Mouse (Mus musculus): Measurements from ENCODE around the gene Rbfox2. TPM values are rescaled to one million over a fixed set of nuclear protein-coding genes. Genes with fewer than 3 reads are reported as not detected.
"Not testable (repeated sequence)": the region's sequence is repeated elsewhere in the genome, so short reads cannot be mapped to it uniquely, and the experiment has no call there.

Gene Rbfox2
- total RNA-seq (2021) = 10 to 100 TPM; 54.4 to 64.7 TPM
- long read RNA-seq, experiment 1, full-length matches to known transcripts = 4 of 14 reads
- long read RNA-seq, experiment 1, partial matches to known transcripts = 0 of 14 reads
- long read RNA-seq, experiment 1, other reads (novel, unspliced or antisense) = 10 of 14 reads
- long read RNA-seq, experiment 2, full-length matches to known transcripts = 3 of 7 reads
- long read RNA-seq, experiment 2, partial matches to known transcripts = 0 of 7 reads
- long read RNA-seq, experiment 2, other reads (novel, unspliced or antisense) = 4 of 7 reads

DNA sequence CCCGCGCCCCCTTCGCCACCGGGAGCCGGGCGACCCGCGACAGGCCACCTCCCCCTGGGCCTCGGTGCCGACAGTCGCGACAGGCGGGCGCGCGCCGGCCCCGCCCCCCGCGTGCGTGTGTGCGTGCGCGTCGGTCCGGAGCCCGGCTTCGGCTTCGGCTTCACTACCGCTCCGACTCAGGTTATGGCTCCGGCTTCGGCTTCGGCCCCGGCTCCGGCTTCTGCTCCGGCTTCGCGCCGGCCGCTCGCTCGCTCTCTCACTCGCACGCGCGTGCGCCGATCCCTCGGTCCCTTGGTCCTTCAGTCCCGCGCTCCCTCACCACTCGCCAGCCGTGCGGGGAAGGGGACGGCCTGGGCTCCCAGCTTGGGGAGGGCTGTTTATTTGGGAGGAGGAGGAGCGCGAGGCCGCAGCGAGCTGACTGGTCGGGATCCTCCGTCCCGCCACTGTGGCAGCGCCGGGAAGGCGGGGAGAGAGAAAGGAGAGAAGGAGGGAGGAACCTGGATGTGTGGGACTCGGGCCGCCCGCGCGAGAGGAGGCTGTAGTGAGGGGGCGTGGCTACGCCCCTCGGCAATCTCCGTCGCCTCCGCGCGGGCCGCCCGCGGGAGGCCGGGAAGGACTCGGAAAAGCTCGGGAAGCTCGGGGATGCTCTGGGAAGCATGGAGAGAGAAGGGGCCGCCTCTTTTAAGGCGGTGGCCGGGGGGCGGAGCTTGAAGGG, at the start of gene Rbfox2:
Gene Rbfox2, minus strand, starts transcription at position 458 of the 715 bp plus-strand sequence.
- DNase-seq = peak; percentile 95 to 96

DNA sequence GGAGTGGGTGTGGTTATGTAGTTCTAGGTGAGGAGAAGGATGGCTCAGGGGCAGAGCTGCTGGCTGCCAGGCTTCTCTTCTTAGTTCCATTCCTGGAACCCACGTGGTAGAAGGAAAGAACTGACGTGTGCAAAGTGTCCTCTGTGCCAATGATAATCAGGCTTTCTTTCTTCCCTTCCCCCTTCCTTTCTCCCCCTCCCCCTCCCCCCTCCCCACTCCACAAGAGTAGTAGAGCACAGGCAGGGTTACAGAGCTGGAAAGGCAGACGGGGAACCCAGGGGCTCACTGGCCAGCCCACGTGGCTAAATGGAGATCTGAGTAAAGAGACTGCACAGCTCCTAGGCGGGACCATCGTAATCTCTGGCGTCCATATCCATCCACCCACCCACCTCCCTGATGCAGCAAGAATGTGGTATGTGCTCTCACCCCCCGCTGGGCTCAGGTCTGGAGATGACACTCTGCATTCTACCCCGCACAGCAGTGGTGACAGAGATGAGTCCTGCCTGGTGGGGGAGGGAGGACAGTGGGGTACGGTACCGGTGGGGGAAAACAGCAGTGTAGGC, 49.5 kb upstream of the Rbfox2 start:
- DNase-seq = no peak

DNA sequence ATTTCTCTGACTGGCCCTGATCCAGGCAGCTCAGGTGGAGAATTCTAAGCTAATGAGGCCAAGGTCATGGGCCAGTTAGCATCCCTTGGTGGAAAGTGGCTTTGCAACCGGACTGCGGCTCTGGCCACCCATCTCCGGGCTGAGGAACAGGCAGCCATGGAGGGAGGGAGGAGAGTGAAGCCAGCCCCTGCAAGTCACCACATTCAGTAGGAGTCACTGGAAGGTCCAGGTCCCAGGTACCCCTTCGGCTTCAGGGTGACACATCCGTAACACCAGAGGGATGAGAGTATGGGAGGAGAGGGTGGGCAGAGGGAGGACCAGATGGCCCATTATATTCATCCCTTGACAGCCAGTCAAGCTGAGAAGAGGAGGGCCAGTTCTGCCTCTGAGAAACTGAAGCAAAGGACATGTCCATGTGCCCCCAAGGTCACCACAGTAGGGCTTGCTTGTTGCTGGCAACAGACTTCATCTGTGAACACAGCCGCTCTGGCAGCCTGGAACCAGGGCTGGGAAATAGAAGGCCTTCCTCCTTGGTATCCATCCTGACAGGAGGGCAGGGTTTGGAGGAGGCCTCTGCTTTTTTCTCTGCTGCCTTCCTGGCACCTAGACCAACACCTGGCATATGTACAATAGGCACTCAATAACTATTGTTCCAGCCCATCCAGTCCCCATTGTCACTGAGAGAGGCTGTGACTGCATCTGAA, 48.2 kb upstream of the Rbfox2 start:
- peak; percentile 27 to 36 for DNase-seq

DNA sequence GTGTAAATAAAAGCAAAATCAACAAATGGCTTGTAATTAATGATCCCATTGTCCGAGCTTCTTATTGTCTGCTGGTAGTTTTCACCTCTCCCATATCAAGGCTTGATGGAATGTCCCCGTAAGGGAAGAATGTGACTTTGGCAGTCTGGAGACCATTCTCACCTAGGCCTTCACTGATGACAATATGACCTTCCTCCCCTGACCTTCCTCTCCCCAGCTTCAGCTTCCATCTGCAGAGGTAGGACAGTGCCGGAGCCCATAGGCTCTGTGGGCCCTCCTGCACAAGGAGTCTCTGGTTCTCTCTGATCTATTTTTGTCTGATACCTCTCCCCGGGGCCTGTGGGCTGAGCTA, 47.7 kb upstream of the Rbfox2 start:
- no peak for DNase-seq

DNA sequence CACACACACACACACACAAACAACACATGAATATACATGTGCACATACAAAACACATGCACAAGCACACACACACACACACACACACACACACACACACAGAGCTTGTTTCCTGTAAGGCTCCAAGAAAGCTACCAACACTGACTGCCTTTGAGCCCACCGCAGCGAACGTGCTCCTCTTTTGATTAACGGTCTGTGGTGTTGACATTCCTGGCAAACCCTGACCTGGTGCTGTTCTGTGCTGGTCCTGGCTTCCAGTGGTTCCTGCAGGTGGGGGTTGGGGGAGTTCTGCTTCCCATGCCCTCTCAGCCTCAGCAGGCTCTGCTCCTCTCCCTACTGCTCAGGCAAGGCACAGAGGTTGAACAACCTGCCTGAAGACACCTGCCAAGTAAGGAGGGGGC, 47.0 kb upstream of the Rbfox2 start:
- no peak for DNase-seq

DNA sequence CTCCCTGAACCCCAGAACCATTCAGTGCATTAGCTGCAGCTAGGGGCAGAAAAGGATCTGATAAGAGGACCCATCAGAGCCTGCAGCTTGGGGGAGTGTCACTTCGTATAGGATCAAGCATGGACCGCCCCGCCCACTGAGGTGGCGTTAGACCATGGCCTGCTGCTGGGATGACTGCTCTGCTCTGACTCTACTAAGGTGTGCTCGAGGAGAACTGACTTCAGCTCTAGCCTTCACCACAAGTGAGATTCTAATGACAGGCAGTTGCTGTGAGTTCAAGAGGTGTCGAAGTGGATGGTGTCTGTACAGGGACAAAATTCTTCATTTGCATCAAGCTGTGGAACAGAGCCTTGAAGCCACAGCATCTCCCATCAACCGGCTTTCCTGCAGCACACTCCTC, 46.1 kb upstream of the Rbfox2 start:
- no peak for DNase-seq

DNA sequence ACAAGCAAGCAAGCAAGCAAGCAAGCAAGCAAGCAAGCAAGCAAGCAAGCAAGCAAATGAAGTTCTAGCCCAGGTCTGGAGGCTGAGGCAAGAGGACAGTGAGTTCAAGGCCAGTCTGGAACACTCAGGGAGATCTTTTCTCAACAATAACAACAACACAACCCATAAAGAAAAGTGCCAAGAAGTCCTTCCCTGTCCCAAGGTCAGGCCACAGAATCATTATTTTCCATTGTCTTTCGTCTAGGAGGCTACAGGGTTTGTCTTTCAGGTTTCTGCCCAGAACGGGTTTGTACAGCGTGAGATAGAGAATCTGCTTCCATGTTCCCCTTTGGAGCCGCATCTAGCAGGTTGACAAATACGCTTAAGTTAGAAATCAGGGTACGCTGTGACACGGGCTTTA, 43.3 kb upstream of the Rbfox2 start:
- DNase-seq = no peak

DNA sequence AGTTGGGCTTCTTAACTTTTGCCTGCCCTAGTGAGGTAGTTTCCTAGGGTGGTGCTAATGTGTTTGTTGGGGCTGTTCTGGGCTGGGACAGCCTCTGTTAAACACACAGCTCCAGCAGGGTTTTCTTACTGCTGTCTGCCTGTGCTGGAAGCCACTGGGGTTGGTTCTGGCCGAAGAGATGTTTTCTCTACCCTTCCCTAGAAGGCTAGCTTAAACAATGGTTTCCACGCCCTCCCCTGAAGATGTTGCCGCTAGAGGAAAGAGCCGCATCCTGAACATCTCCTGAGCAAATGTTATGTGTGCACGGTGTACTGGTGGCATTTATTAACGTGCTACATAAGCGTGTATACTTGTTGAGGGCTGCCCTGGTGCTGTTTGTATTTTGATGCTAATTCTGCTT, 41.3 kb upstream of the Rbfox2 start:
- DNase-seq = no peak

DNA sequence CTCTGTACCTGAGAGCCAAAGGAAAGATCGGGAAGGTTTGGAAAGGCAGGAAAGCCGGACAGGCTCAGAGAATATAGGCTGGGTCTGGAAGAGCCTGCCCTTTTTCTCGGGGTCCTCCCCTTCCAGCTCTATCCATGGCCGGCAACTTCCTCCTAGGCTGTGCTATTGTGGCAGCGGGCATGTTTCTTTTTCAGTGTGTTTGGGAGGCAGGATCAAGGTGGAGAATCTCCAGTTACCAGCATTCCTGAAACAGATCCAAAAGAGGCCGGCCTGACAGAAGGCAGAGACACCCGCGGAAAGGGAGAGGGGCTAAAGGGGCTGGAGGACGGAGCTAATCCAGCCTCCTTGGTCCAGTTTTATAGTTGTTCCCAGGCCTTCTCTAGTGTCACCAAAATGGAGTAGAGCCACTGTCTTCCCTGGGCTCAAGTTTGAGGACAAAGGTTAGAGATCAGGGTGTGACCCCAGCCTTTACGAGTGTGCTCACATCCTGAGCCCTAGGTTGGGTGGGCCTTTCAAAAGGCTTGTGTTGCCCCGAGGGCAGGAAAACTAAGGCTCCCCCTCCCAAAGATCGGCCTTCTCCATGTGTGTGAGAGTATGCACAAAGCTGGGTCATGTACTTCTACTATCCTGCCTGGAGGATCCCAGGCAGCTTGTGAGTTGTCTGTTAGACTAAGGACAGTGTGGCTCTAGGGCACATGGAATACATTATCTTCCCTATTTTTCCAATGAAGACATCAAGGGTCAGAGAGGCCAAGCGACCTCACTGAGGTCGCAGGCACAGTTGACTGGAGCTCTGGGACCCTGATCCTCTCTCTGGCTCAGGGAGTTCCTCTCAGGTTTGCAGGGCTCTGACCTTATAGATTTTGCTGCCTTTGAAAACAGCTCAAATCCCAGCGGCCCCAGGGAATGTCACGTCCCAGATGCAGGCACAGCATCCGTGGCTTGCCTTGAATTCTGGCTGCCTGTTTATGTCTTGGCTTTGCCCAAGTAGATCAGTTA, 37.6 kb upstream of the Rbfox2 start:
- no peak for DNase-seq

DNA sequence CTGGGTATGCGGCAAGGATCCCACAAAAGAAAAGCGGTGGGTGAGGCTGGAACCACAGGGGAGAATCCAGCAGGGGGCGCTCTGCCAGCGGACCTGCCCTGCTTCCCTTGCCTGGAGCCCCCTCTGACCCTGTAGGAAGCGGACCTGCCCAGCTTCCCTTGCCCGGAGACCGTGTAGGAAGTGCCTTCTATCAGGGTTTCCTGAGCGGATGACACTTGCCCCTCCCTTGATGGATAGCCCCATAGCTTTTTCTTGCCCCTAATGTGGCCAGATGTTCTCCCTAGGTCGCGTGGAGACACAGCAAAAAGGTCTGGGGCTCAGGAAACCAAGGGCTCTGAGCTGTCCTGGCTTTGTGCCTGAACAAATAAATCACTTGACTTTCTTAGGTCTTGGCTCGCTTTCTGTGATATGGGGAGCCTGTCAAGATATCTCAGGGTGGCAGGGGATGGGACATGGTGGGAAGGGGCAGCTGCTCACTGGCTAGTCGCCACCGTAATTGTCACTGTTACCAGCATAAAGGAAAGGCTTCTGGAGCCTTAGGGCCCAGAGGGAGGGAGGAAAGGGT, 36.8 kb upstream of the Rbfox2 start:
- peak; percentile 83 to 90 for DNase-seq

DNA sequence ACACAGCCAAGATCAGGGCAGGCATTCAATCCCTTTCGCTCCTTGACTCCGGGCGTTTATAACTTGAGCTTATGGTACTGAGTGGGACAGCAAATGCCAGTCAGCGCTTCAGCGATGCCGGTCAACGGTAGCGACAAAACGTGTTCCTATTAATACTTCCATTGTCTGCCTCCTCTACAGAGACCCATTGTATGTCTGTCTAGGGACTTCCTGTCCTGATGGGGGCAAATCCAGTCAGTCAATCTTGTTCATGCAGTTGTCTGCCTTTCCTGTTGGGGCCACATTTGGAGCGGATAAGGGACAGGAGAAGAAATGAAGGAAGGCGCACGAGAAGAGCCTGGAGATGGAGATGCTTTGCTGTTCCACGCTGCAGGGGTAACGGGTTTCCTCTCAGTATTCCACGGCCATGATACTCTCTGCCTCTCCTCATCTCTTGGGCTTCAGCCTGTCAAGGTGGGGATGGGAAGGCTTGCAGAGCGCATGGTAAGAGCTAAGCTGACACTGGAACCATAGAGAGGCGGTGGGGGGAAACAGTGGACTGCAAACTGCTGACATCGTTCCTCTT, 36.2 kb upstream of the Rbfox2 start:
- no peak for DNase-seq

DNA sequence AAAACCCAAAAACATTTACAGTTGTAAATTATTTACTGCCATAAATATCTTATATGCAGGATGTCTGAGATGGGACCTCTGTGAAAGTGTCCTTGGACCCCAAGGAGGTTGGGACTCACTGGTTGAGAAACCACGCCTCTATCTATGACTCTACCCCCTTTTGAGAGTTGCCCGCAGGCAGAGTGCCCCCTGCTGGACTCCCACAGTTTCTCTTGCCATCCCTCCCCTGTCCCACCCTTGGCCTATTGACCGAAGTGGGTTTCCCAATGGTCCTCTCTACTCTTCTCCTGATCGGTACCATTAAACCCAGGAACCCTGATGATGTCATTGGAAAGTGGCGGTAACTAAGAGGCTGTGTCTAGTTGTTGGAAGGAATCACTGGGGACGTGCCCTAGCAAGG, 35.2 kb upstream of the Rbfox2 start:
- no peak for DNase-seq

DNA sequence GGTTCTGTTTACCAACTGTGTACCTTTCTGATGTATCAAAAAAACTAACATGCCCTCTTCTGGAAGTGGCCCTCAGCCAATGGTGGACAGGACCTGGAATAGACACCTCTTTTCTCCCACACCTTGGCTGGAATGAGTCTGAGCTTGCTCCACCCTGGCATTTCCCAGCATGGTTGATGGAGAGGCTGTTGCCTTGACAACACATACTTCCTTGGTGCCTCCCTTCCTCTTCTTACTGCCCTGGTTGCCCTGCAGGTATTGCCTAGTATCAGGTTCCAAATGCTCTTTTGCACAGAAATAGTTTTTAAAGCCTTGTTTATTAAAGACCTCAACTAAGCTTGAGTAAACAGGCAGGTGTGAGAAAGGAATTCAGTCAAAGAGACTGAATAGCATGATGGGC, 33.8 kb upstream of the Rbfox2 start:
- no peak for DNase-seq

DNA sequence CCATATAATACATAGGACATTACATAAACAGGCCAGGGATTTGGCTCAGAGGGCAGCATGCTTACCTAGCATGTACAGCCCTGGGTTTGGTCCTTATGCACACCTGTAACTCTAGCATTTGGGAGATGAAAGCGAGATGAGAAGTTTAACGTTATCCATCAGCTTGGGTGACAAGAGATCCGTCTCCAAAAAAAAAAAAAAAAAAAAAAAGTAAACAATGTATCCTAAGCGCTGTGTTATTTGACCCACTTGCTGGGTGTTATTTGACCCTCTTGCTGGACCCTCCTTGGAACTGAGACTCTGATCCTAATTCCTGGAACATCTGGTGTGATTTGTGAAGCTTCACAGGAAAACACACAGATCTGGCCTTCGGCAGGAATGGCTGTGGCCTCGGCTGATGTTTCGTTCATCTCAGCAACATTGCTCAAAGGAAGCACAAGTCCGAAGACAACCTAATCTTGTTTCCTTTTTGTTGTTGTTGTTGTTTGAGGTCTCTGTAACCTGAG, 32.2 kb upstream of the Rbfox2 start:
- DNase-seq = no peak

DNA sequence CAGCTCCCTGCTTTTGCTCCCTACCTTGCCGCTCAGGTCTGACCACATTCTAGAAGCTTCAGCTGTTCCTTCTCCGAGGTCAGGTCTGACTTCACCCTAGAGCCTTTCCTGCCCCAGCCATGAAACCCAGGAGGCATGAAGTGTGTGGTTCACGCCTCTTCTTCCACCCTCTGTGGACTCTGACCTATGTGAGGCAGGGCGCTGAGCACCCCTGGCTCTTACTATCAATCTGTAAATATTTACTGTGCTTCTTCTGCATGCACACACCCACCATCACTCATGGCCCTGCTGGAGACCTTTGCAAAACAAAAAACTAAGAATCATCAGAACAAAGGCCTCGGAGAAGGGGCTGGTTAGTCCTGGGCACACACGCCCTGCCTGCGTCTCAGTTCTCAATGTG, 31.6 kb upstream of the Rbfox2 start:
- no peak for DNase-seq

DNA sequence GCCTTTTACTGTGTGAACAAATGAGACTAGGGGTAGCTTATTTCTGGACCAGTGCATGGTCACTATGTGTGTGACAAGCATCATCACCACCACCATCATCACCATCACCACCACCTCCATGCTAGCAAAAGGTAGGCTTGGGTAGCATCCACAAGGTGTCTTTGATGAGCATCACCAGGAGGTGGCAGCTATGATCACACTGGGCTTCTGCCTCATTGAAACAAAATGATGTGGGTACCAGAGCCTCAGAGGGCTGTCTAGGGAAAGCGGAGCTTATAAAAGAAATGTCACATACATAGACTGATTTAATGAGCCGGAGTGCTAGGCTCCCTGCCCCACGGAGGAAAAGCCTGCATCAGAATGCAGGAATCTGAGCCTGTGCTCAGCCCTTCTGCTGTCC, 31.1 kb upstream of the Rbfox2 start:
- DNase-seq = no peak

DNA sequence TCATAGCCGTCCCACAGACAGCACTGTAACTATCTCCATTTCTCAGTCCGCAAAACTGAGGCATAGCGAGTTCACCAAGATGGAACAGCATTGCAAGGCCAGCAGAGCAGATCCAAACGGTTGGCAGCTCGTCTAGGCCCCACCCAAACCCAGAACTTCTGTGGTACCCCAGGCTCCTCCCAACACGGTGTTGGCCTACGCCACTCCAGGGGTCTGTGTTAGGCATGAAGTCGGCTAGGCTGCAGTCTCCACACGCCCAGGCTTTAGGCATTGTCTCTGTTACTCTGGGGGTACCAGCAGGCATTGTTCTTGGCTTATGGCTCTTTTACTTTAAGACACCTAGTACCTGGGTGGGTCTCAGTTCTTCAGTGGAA, 30.2 kb upstream of the Rbfox2 start:
- peak in 1 of 2 experiments; percentile 7 for DNase-seq

DNA sequence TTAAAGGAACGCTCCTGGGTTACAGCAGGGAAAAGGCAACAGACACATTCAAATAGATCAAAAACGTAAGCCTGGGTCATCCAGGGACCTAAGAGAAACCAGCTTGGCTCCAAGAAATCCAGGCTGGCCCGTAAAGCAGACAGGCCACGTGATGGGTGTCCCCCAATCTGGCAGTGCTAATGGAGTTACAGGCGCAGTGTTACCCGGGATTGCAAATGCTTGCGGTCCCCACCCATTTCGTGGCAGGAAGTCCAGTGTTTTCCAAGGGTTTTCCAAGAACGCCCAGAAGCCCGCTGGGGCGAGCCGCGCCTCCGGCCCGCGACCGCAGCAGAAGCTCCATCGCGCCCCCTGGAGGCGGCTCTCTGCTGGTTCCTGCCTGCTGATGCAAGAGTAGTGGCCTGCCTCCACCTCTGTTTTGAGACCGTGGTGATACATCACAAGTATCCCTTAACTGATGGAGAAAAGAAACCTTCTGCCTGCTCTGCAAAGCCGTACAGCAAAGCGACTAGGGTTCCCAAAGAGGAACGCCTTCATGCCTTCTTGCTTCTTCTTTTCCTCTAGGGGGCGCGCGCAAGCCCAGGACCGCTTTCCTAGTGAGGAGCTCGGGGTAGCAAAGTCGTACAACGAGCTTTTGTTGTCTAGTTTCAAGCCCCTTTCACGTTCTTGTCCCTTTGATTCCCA, 29.6 kb upstream of the Rbfox2 start:
- DNase-seq = peak; percentile 91 to 94

DNA sequence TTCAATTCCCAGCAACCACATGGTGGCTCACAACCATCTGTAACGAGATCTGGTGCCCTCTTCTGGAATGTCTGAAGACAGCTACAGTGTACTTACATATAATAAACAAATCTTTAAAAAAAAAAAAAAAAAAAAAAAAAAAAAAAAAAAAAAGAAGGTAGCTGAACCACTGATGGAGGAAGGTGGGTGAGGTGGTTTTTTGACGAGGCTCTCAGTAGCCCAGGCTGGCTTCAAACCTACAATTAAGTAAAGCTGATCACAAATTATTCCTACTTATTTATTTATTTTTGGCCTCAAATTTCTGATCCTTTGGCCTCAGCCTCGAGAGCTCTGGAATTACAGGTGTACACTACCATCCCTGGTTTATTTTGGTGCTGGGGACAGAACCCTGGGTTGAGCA, 28.4 kb upstream of the Rbfox2 start:
- DNase-seq = not testable (repeated sequence)

DNA sequence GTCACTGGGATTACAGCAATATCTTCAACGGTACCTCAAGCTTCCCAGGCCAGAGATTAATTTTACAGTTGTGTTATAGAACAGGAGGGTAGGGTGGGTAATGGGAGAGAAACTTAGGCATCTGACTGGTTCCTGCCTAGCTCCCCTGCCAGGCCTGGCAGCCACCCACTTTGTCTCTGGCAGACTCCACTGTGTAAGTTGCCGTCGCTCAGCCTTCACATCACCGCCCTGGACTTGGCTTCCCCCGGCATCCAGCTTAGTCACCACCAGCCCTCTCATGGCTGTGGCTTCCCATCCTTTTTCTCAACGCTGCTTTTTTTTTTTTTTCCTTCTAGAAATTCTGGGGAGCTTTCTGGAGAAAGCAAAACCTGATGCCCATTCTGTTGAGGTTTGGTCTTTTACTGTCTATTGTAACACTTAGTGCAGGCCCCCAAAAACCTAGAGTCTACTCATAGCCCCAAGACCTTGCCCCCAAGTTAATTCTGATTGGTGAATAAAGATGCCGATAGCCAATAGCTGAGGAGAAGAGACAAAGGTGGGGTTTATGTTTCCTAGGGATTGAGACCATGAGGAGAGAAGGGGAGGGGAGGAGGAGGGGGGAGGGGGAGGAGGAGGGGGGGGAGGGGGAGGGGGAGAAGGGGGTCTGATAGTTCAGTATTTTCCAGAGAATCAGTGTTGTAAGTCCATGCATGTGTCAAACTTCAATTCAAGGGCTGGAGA, 25.6 kb upstream of the Rbfox2 start:
- DNase-seq = peak; percentile 69 to 80

Measured in adrenal gland, postnatal 36 days (tissue).